Mouse (Mus musculus) central nervous system, embryonic 11.5 days (tissue): ENCODE measurements around the gene Gm17509. TPM values are rescaled to one million over a fixed set of nuclear protein-coding genes. Genes with fewer than 3 reads are reported as not detected.

Source experiments
- polyA plus RNA-seq: library from polyadenylated mRNA; depleted of rRNA; stranded (reverse); fragments of >200 nt; gene quantifications from 2 replicates; pipeline ENCODE4 v1.2.3, GENCODE M21; 2012; rRNA removed

Gm17509 gene
- polyA plus RNA-seq = 0.84 and 0.89 TPM in 2 replicates

GRCm38 (mm10) chr13:117220501-117221321 lies at the start of gene Gm17509:
Gm17509 (minus strand) TSS chr13:117221075.

GRCm38 (mm10) chr13:117208236-117208635 lies 12.6 kb downstream of the Gm17509 start, which contains the start of gene Emb:
Emb (plus strand) TSS chr13:117208536.

Other genes starting within 250 kb of the Gm17509 start
- gene Parp8, start 195.5 kb downstream of the Gm17509 start, polyA plus RNA-seq = 13.0 and 20.9 TPM in 2 replicates
- gene Emb, start 12.5 kb downstream of the Gm17509 start, polyA plus RNA-seq = 17.1 and 18.8 TPM in 2 replicates